Mouse (Mus musculus): Measurements from ENCODE around the gene Tnnt1. TPM values are rescaled to one million over a fixed set of nuclear protein-coding genes. Genes with fewer than 3 reads are reported as not detected.

Gene Tnnt1
- 1 to 10 TPM; 4.7 to 6.1 TPM for total RNA-seq (2023)

GRCm38 (mm10) chr7:4516332-4517050 lies at the start of gene Tnnt1:
Gene Tnnt1, minus strand, starts transcription at chr7:4516382.

GRCm38 (mm10) chr7:4547221-4547641 lies 31.0 kb upstream of the Tnnt1 start, which contains the start of gene Syt5:
Gene Syt5, minus strand, starts transcription at chr7:4547541.

GRCm38 (mm10) chr7:4532005-4532729 lies 16.0 kb upstream of the Tnnt1 start, which contains the start of gene Dnaaf3:
Gene Dnaaf3, minus strand, starts transcription at chr7:4532453.

GRCm38 (mm10) chr7:4524212-4524922 lies 8.2 kb upstream of the Tnnt1 start, which contains the start of gene Tnni3:
Gene Tnni3, minus strand, starts transcription at chr7:4524229.

GRCm38 (mm10) chr7:4501558-4502397 lies 14.4 kb downstream of the Tnnt1 start, which contains the start of gene Ppp1r12c:
Gene Ppp1r12c, minus strand, starts transcription at chr7:4501680.

GRCm38 (mm10) chr7:4460576-4461434 lies 55.4 kb downstream of the Tnnt1 start, which contains the start of gene Eps8l1:
Gene Eps8l1, plus strand, starts transcription at chr7:4460674.

Other genes starting within 250 kb of the Tnnt1 start
- gene Ncr1, start 178.7 kb downstream of the Tnnt1 start, total RNA-seq (2023): 1 to 10 TPM in 1 of 2 experiments, under 1 TPM in 1; 0.77 to 4.7 TPM
- gene Gp6, start 118.6 kb downstream of the Tnnt1 start, total RNA-seq (2023): not detected
- gene Rdh13, start 70.7 kb downstream of the Tnnt1 start, total RNA-seq (2023): 10 to 100 TPM; 10.7 to 13.4 TPM
- gene Eps8l1, start 55.7 kb downstream of the Tnnt1 start, total RNA-seq (2023): 10 to 100 TPM; 15.7 to 17.8 TPM
- gene Ppp1r12c, start 14.7 kb downstream of the Tnnt1 start, total RNA-seq (2023): 100 to 1,000 TPM; 275 to 289 TPM
- gene Tnni3, start 7.8 kb upstream of the Tnnt1 start, total RNA-seq (2023): not detected
- not detected for gene Dnaaf3, start 16.1 kb upstream of the Tnnt1 start, total RNA-seq (2023)
- gene Syt5, start 31.2 kb upstream of the Tnnt1 start, total RNA-seq (2023): under 1 TPM in 1 of 2 experiments, not detected in 1; 0.83 TPM
- not detected for gene Ptprh, start 87.7 kb upstream of the Tnnt1 start, total RNA-seq (2023)
- 10 to 100 TPM; 56.1 to 82.6 TPM for gene Tmem86b, start 115.0 kb upstream of the Tnnt1 start, total RNA-seq (2023)
- 100 to 1,000 TPM; 269 to 275 TPM for gene Ppp6r1, start 142.6 kb upstream of the Tnnt1 start, total RNA-seq (2023)
- gene Hspbp1, start 168.7 kb upstream of the Tnnt1 start, total RNA-seq (2023): 10 to 100 TPM; 56.0 to 66.8 TPM
- not detected for gene Brsk1, start 174.2 kb upstream of the Tnnt1 start, total RNA-seq (2023)
- gene Tmem150b, start 208.9 kb upstream of the Tnnt1 start, total RNA-seq (2023): under 1 TPM; 0.21 to 0.76 TPM
- gene Kmt5c, start 223.7 kb upstream of the Tnnt1 start, total RNA-seq (2023): 10 to 100 TPM; 66.9 to 85.4 TPM
- 1 to 10 TPM; 2.1 to 4.0 TPM for gene Cox6b2, start 236.7 kb upstream of the Tnnt1 start, total RNA-seq (2023)